Mouse (Mus musculus) heart, postnatal 25 days (tissue): ENCODE results near the gene Aph1c. TPM values are rescaled to one million over a fixed set of nuclear protein-coding genes. Genes with fewer than 3 reads are reported as not detected.
"Not testable (repeated sequence)": the region's sequence is repeated elsewhere in the genome, so short reads cannot be mapped to it uniquely, and the experiment has no call there.

Experiments
- DNase-seq: peaks from one replicate; pipeline ENCODE4 v3.0.0; 2022; ENCODE audit warnings: low spot score
- intact Hi-C: fragments of 180-260 bp; cut with DNase I; formaldehyde crosslinking; loops from one replicate; pipeline ENCODE4 v1.15.1; 2025
- total RNA-seq, 2 experiments: library from RNA; stranded (reverse); gene quantifications; 2 replicates each; pipeline ENCODE4 v1.2.3; 2021

Gene Aph1c
- 1 to 10 TPM in 1 of 2 experiments, under 1 TPM in 1; 0.89 to 2.0 TPM for total RNA-seq

- intact Hi-C loops = loop anchor here (5.0 kb wide), 1 partner anchor 103 kb away; no protein-coding TSS in a partner anchor
- peak; percentile 98 for DNase-seq
Measured at GRCm38 (mm10) chr9:66834318-66835096, at the start of gene Aph1c. Gene Aph1c, minus strand, starts transcription at chr9:66834726.

GRCm38 (mm10) chr9:66883500-66883899 is 49.0 kb upstream of the Aph1c start:
- intact Hi-C loops = no loop called here
- no peak for DNase-seq

DNA sequence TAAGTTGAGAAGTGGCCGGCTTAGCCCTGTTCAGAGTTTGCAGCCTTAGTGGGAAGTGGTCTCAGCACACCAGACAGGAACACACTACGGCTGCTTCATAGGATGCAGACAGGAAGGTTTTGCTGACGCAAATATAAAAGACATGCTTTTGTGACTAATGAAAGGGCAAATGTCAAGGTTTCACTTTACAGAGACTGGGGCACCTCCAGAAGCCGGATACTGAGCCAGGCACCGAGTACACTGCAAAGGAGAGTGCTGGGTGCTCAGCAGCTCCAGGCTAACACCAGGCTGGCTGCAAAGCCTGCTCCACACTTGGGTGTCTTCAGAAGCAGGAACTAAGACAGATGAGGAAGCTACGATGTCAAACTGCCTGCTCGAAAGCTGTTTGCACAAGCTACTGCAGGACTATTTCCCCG is 47.9 kb upstream of the Aph1c start:
- DNase-seq = no peak

DNA sequence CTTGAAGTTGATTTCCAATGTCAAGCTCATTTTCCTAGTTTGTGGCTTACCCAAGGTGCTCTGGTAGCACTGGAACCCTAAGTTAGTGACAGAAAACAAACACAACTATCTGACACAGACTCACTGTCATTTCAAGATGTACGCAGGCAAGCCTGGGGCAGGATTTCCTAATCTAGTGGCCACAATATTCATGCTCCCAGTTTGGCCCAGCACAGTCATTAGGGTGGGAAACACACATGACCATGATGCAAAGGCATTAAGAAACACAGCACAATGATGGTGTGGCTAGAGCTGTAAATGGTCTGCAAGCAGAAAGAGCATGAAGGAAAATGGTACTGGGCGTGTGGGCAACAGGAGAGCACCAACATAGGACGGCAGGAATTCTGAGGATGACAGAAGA is 47.3 kb upstream of the Aph1c start:
- intact Hi-C loops = no loop called here

More for the DNA sequence above, 47.9 kb upstream of the Aph1c start:
- intact Hi-C loops = no loop called here

GRCm38 (mm10) chr9:66880752-66881151 is 46.2 kb upstream of the Aph1c start:
- intact Hi-C loops = no loop called here
- no peak for DNase-seq

More for the DNA sequence above, 47.3 kb upstream of the Aph1c start:
- no peak for DNase-seq

- no peak for DNase-seq
- intact Hi-C loops = loop anchor here (5.0 kb wide), 1 partner anchor 38 kb away; the partner anchor contains the start of gene Rab8b
Measured at GRCm38 (mm10) chr9:66879486-66879885, 45.0 kb upstream of the Aph1c start.

GRCm38 (mm10) chr9:66878899-66879298 is 44.4 kb upstream of the Aph1c start:
- intact Hi-C loops = loop anchor here (5.0 kb wide), 1 partner anchor 38 kb away; the partner anchor contains the start of gene Rab8b
- DNase-seq = no peak

DNA sequence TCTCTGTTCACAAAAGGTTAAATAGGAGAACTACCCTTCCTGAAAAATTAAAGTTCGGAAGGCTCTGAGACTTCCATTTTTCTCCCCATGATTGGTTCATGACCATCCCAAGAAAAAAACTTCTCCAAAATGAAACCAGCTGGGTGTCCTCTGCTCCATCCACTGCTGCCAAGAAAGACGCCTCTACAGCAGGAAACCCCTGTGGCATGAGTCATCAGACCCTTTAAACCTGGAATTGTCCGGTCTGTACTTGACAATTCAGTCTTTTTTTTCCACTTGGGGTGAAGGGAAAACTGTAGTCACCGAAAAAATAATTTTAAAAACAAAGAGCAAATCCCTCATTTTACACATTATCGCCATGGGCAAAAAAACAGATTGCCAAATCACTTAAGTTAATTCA is 42.1 kb upstream of the Aph1c start:
- intact Hi-C loops = loop anchor here (5.0 kb wide), 1 partner anchor 41 kb away; the partner anchor contains the start of gene Rab8b
- peak; percentile 55 for DNase-seq

GRCm38 (mm10) chr9:66874297-66874696 is 39.8 kb upstream of the Aph1c start:
- intact Hi-C loops = no loop called here
- DNase-seq = no peak

GRCm38 (mm10) chr9:66873531-66873930 is 39.0 kb upstream of the Aph1c start:
- intact Hi-C loops = no loop called here
- no peak for DNase-seq

DNA sequence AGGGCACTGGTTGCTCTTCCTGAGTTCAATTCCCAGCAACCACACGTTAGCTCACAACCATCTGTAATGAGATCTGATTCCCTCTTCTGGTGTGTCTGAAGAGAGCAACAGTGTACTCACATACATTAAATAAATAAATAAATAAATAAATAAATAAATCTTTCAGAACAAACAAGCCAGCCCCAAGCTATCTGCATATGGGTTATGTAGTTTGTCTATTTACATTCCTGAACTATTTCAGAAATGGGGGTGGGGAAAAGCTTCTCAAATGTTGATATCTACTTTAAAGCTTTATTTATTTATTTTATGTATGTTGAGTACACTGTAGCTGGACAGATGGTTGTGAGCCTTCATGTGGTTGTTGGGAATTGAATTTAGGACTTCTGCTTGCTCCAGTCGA is 38.5 kb upstream of the Aph1c start:
- intact Hi-C loops = not testable (repeated sequence)

GRCm38 (mm10) chr9:66872015-66872727 is 37.6 kb upstream of the Aph1c start:
- peak; percentile 57 for DNase-seq
- intact Hi-C loops = no loop called here

More for the DNA sequence above, 38.5 kb upstream of the Aph1c start:
- DNase-seq = not testable (repeated sequence)

DNA sequence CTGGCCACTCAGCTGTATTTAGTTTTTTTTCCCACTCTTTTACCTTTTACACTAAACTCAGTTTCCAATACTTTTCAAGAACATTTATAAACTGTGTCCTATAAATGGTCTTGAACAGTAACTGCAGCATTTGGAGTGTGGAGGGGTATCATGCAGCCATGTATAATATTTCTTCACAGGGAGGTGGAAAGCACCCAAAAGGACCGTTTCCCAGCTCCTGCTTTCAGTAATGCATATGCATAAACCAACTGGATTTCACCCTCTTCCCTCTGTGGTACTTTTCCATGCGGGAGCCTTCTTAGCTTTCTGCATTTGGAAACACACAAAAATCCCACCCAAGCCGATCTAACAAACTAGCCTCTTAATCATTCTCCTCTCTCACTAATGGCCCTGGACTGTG is 30.2 kb upstream of the Aph1c start:
- intact Hi-C loops = no loop called here
- no peak for DNase-seq

DNA sequence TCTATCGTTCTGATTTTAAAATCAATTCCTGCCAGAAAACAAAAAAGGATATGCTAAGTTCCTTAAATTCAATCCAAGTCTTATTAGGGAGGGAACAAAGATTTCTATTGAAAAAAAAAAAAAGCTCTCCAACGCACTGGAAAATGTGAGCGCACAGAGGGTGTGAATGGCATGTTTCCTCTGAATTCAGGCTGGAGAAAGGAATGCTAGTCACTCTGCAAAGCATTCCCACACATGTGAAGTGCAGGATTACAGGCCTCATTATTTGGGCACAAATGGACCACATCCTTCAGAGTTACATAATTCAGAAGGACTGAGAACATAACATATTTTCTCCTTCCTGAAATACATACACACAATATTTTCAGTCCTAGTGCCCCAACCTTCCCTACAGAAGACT is 28.9 kb upstream of the Aph1c start:
- no peak for DNase-seq
- intact Hi-C loops = no loop called here

DNA sequence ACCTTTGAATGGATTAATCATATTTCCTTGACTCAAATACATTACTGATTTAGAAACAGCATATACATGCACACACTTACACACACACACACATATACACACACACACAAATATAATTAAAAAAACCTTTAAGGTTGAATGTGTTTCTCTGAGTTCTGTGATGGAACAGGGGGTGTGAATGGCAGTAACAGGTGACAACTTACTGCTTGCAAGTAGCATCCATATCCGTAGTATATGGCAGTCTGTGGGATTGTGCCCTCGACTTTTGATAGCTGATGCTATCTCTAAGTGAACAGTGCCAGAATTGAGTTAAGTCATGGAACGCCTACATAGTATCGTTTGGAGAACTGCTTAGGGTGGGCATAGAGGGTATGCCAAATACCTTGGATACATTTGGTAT is 27.7 kb upstream of the Aph1c start:
- DNase-seq = no peak

GRCm38 (mm10) chr9:66861104-66861767 is 26.7 kb upstream of the Aph1c start:
- DNase-seq = no peak
- intact Hi-C loops = no loop called here

More for the DNA sequence above, 27.7 kb upstream of the Aph1c start:
- intact Hi-C loops = no loop called here

DNA sequence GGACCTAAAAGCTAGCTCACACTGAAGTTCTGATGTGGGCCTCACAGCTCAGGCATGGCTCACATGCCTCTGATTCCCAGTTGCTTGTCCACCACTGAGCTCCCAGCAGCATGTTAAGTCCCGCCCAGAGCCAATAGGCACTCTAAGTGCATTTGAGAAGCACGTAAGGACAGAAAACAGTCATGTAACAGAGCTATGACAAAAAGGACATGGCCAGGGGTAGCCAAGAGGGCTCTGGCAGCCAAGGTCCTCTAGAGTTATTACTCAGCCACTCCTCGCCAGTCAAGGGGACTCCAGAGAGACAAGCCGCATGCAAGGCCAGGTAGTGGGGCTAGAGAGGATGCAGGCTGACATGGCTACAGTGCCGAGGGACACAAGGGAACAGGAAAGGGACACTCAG is 25.0 kb upstream of the Aph1c start:
- DNase-seq = no peak
- intact Hi-C loops = no loop called here

- intact Hi-C loops = no loop called here
- DNase-seq = no peak
Measured at GRCm38 (mm10) chr9:66855865-66856264, 21.3 kb upstream of the Aph1c start.

GRCm38 (mm10) chr9:66852592-66852991 is 18.1 kb upstream of the Aph1c start:
- DNase-seq = no peak
- intact Hi-C loops = no loop called here

DNA sequence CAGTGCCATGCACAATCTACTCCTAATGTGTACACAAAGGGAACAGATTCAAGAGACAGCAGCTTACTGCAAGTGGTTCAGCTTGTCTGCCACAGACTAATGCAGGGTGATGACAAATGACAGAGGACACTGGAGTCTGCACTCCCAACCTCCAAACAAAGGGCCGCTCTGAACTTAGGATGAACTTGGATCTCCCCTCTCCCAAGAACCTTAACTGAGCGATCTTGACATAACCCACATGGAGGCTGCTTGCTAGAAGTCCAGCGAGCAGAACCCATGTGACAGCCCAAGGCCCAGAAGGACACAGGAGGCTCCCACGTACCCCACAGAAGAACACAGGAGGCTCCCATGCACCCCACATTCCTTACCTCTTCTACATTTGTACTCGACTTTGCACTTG is 16.4 kb upstream of the Aph1c start:
- no peak for DNase-seq
- intact Hi-C loops = no loop called here
